Mouse (Mus musculus) liver, embryonic 16.5 days (tissue): ENCODE measurements around the gene Gm12830. TPM values are rescaled to one million over a fixed set of nuclear protein-coding genes. Genes with fewer than 3 reads are reported as not detected.

Source experiments
- ATAC-seq: fragments of 200-750 bp; cut with Nextera tagmentation; 2 replicates; pipeline ENCODE4 v1.8.0; 2017; ENCODE audit warnings: low read depth, mild to moderate bottlenecking, moderate number of reproducible peaks, moderate library complexity
- H3K27ac ChIP-seq: fragments of 300-500 bp; sonication (generic); 2 replicates; pipeline ENCODE4 v1.5.1; 2014; ENCODE audit warnings: mild to moderate bottlenecking, low read length
- H3K27me3 ChIP-seq: fragments of 300-500 bp; sonication (generic); 2 replicates; pipeline ENCODE4 v1.6.1; 2014; ENCODE audit warnings: low read depth, low read length, mixed read lengths; ENCODE audit not compliant: control insufficient read depth, insufficient read depth
- H3K36me3 ChIP-seq: fragments of 300-500 bp; sonication (generic); 2 replicates; pipeline ENCODE4 v1.6.1; 2014; ENCODE audit warnings: mild to moderate bottlenecking; ENCODE audit not compliant: control insufficient read depth, insufficient read depth
- H3K4me1 ChIP-seq: fragments of 300-500 bp; sonication (generic); 2 replicates; pipeline ENCODE4 v1.6.1; 2014; ENCODE audit warnings: low read depth, low read length, mixed read lengths; ENCODE audit not compliant: control insufficient read depth
- H3K4me2 ChIP-seq: fragments of 300-500 bp; sonication (generic); 2 replicates; pipeline ENCODE4 v1.6.1; 2014; ENCODE audit warnings: low read depth, low read length, mixed read lengths
- H3K4me3 ChIP-seq: fragments of 300-500 bp; sonication (generic); 2 replicates; pipeline ENCODE4 v1.5.1; 2014; ENCODE audit warnings: low read depth, mild to moderate bottlenecking, low read length
- H3K9ac ChIP-seq: fragments of 300-500 bp; sonication (generic); 2 replicates; pipeline ENCODE4 v1.6.1; 2014; ENCODE audit warnings: low read depth, low read length
- H3K9me3 ChIP-seq: fragments of 300-500 bp; sonication (generic); replicated peaks from 2 replicates; pipeline ENCODE4 v1.6.1; 2016; ENCODE audit warnings: low read length; ENCODE audit not compliant: control insufficient read depth
- whole genome bisulfite sequencing: fragments of 180-500 bp; shearing (Covaris S2); extraction: QIAGEN DNeasy Blood & Tissue Kit; methylation state at CpG from one replicate; pipeline ENCODE4 v1.1.7; 2014; ENCODE audit not compliant: insufficient replicate concordance; 5-methylcytosine and 5-hydroxymethylcytosine counted together
- polyA plus RNA-seq: library from polyadenylated mRNA; unstranded; fragments of >200 nt; fragmentation: Nextera tagmentation; extraction: Ambion mirVana; gene quantifications from 2 replicates; pipeline ENCODE4 v1.2.1, GENCODE M21; 2015

The Gm12830 gene
- polyA plus RNA-seq, 1 experiment from 2014 or later, result not detected

GRCm38 (mm10) chr4:114788856-114789255 lies 32.7 kb upstream of the Gm12830 start:
- H3K9me3 ChIP-seq, result no peaks in the 10 kb centered on the region
- H3K9ac ChIP-seq, result no peak overlapping the region
- no peak for ATAC-seq
- no peaks in the 10 kb centered on the region for H3K36me3 ChIP-seq
- H3K4me1 ChIP-seq, result no peaks in the 10 kb centered on the region
- no peaks in the 10 kb centered on the region for H3K27me3 ChIP-seq
- no peak overlapping the region for H3K27ac ChIP-seq
- no peak overlapping the region for H3K4me3 ChIP-seq
- WGBS, result 46% methylated on average over 4 of the region's 4 CpGs
- no peak overlapping the region for H3K4me2 ChIP-seq

GRCm38 (mm10) chr4:114791650-114792049 lies 29.9 kb upstream of the Gm12830 start:
- Histone ChIP-seq H3K4me3 (no peak overlapping the region), H3K27me3 (no peaks in the 10 kb centered on the region), H3K36me3 (no peaks in the 10 kb centered on the region), H3K4me2 (no peak overlapping the region), H3K9me3 (no peaks in the 10 kb centered on the region), H3K27ac (no peak overlapping the region), H3K9ac (no peak overlapping the region), H3K4me1 (no peaks in the 10 kb centered on the region)
- no peak for ATAC-seq
- 58% methylated on average over 9 of the region's 9 CpGs for WGBS

DNA sequence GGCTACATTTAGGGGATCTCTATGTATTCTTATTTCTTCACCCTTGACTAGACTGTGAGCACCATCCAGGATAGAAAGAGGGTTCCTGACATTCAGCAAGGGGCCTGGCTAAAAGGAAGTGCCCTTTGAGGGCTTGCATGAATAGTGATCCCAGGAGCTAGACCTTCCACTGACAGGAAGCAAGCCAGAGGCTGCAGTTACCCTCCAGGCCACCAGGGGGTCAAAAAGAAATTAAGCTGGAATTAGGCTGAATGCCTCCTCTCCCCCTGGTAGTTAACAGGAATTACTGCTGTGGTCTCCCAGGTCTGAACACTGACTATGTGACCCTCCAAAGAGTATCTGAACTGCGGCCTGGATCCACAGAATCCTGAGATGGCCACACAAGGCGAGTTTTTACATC lies 27.7 kb upstream of the Gm12830 start:
- no peaks in the 10 kb centered on the region for H3K27me3 ChIP-seq
- H3K36me3 ChIP-seq, result no peaks in the 10 kb centered on the region
- no peak overlapping the region for H3K9ac ChIP-seq
- 64% methylated on average over 2 of the region's 2 CpGs for WGBS
- H3K4me2 ChIP-seq, result no peak overlapping the region
- no peak overlapping the region for H3K27ac ChIP-seq
- H3K4me3 ChIP-seq, result no peak overlapping the region
- no peaks in the 10 kb centered on the region for H3K4me1 ChIP-seq
- H3K9me3 ChIP-seq, result no peaks in the 10 kb centered on the region
- no peak for ATAC-seq

GRCm38 (mm10) chr4:114797254-114797914 lies 24.1 kb upstream of the Gm12830 start:
- Histone ChIP-seq H3K9me3 (no peaks in the 10 kb centered on the region), H3K27ac (no peak overlapping the region), H3K36me3 (no peaks in the 10 kb centered on the region), H3K4me1 (no peaks in the 10 kb centered on the region), H3K4me2 (no peak overlapping the region), H3K9ac (no peak overlapping the region), H3K27me3 (no peaks in the 10 kb centered on the region), H3K4me3 (no peak overlapping the region)
- WGBS, result 40% methylated on average over 5 of the region's 5 CpGs
- no peak for ATAC-seq

DNA sequence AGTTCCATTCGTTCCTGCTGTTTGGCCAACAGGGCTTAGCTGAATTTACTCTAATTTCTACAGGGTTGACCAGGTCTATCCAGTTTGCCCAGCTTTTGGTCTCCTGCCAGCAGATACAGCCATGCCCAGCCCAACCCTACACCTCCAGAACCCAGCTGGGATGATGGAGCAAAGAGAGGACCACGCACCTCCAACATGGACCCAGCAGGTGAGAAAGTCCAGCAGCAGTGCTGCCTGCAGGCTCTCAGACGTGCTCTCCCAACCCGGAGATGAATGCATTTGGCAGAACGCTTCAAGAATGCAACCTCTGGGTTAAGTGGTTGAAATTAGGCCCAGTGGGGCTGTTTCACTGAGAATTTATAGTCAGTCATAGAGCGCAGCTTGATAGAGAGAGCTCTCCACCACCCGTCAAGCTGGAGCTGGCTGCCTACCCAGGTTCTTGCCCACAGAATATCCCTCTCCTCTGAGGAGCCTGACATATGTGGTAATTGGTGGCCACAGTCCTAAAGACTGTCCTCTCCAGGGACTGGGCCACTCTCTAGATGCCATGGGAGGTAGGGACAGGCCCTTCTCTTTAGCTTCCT lies 23.4 kb upstream of the Gm12830 start:
- WGBS, result 63% methylated on average over 7 of the region's 7 CpGs
- Histone ChIP-seq H3K9ac (no peak overlapping the region), H3K27ac (no peak overlapping the region), H3K9me3 (no peaks in the 10 kb centered on the region), H3K27me3 (no peaks in the 10 kb centered on the region), H3K4me1 (no peaks in the 10 kb centered on the region), H3K4me3 (no peak overlapping the region), H3K4me2 (no peak overlapping the region), H3K36me3 (no peaks in the 10 kb centered on the region)
- no peak for ATAC-seq

DNA sequence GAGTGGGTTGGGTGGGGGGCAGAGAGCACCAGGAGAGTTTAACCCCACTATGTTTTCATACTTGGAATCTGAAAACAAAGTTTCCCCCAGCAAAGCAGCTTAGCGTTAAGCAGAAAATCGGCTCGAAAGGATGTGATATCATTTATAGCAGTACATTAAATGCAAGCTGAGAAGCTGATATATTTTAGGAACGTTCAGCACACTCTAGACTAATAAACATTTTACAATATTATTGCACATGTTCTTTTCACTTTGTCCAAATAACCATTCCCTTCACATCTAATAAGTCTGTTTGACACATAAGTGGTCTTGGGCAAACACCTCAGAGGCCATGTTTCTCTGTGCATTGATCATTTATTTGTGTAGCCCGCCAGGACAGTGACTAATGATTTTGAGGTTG lies 17.4 kb upstream of the Gm12830 start:
- no peak overlapping the region for H3K27ac ChIP-seq
- no peak for ATAC-seq
- H3K4me2 ChIP-seq, result no peak overlapping the region
- H3K4me1 ChIP-seq, result no peaks in the 10 kb centered on the region
- H3K9me3 ChIP-seq, result no peaks in the 10 kb centered on the region
- 65% methylated on average over 5 of the region's 5 CpGs for WGBS
- no peaks in the 10 kb centered on the region for H3K27me3 ChIP-seq
- no peak overlapping the region for H3K9ac ChIP-seq
- no peaks in the 10 kb centered on the region for H3K36me3 ChIP-seq
- no peak overlapping the region for H3K4me3 ChIP-seq

DNA sequence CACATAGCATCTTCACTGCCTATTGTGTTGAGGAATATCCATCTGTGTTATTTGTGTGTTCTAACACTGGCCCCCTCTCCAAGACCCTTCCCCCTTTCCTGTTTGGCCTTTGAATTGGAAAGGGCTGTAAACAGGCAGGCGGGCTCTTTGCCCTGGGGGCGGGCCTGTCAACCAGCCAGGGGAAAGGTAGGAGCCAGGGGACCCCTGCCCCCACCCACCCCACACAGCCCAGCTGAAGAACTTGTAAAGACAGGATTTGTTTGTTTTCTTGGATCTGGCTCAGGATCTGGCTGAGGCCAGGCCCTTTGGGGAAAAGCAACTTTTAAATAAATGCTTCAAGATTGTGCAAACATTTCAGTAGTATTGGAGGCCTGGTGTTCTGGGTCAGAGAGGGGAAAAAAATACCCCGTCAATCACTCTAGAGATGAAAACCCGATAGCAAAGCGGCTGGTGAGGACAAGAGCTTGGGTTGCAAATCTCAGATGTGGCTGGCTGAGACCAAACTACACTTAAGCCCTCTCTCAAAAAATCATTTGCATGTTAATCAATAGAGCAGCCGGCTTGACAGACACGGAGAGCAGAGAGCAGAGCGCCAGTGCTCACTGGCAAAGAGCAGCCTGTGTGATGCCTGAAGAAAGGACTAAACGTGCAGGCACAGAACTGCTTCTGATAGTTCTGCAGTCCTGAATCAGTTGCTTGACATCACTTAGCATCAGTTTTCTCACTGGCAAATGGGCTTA lies 2.4 kb upstream of the Gm12830 start:
- Histone ChIP-seq H3K36me3 (no peaks in the 10 kb centered on the region), H3K27ac (no peak overlapping the region), H3K4me3 (no peak overlapping the region), H3K4me1 (no peaks in the 10 kb centered on the region), H3K27me3 (peaks cover 24% of the 10 kb centered on the region), H3K9me3 (no peaks in the 10 kb centered on the region), H3K9ac (no peak overlapping the region), H3K4me2 (no peak overlapping the region)
- 28% methylated on average over 9 of the region's 9 CpGs for WGBS
- ATAC-seq, result no peak

GRCm38 (mm10) chr4:114834770-114835581 lies 13.5 kb downstream of the Gm12830 start:
- Histone ChIP-seq H3K36me3 (no peaks in the 10 kb centered on the region), H3K4me2 (no peak overlapping the region), H3K4me1 (no peaks in the 10 kb centered on the region), H3K9ac (no peak overlapping the region), H3K27ac (no peak overlapping the region), H3K4me3 (no peak overlapping the region), H3K9me3 (no peaks in the 10 kb centered on the region), H3K27me3 (no peaks in the 10 kb centered on the region; the same call in 1 of the 2 replicates)
- 57% methylated on average over 10 of the region's 10 CpGs for WGBS
- ATAC-seq, result no peak
